Mouse (Mus musculus): ENCODE results near the gene Hoxa2. TPM values are rescaled to one million over a fixed set of nuclear protein-coding genes. Genes with fewer than 3 reads are reported as not detected.
A peak's percentile ranks its signal among the peaks of the same experiment; 100 is the strongest.

Gene Hoxa2
- polyA plus RNA-seq, 1 experiment, result 0.16 TPM

DNA sequence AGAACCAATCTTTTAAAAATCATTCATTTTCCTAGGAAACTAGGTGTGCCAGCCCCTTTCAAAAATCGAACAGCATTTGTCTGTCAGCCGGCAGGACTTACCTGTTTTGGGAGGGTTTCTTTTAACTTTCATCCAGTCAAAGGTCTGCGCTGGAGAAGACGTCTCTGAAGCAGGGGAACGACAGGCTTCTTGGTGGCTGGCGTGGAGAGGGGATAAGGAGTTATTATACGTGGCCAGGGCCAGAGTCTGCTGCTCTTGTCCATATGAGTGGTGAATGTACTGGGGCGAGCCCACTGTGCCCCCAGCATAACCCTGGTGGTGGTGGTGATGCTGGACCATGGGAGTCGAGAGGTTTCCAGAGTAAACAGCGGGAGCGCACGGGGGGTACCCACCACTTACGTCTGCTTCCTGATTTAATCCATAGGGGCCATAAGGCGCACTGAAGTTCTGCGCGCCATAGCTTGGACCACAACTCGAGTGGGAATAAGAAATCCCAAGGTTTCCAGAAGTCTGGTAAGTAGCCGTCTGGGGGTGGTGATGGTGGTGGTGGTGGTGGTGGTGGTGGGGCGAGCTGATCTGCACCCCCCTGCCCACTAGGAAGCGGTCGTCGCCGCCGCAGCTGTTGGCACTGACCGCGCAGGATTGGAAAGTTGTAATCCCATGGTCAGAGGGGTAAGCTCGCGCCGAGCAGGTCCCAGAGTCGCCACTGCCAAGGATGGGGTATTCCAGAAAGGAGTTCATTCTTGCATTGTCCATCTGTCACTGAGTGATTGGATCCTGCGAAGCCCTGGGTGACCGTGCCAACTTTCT is 7.0 kb downstream of the Hoxa2 start:
- TF ChIP-seq USF1 (IDR thresholded peaks at IDR 0.05; ENCODE audit: low read depth) (no peak), FOSL1 (IDR thresholded peaks at IDR 0.05; ENCODE audit: insufficient read depth, low read length, poor library complexity, severe bottlenecking) (no peak), CEBPB (IDR thresholded peaks at IDR 0.05; ENCODE audit: low read depth) (no peak), MAX (IDR thresholded peaks at IDR 0.05) (no peak), MYOD1 (IDR thresholded peaks at IDR 0.05; ENCODE audit: control insufficient read depth, insufficient read length, low read depth) (no peak), MYOG (IDR thresholded peaks at IDR 0.05; ENCODE audit: control insufficient read depth, extremely low read depth, insufficient read length) (no peak), CTCF (IDR thresholded peaks at IDR 0.05; ENCODE audit: control insufficient read depth, insufficient read depth, insufficient read length) (no peak)
- H3K79me2 ChIP-seq (ENCODE audit: control insufficient read depth, insufficient read depth), result peaks cover 38% of the 10 kb centered on the region
- peak overlapping the region; percentile 10 for H3ac ChIP-seq (ENCODE audit: control insufficient read depth, insufficient read length, low read depth)
- H3K36me3 ChIP-seq (ENCODE audit: control insufficient read depth, insufficient read depth), result peaks cover 10% of the 10 kb centered on the region
- peaks cover 15% of the 10 kb centered on the region for H3K79me3 ChIP-seq (ENCODE audit: low read depth)
- H3K4me3 ChIP-seq (ENCODE audit: insufficient read depth, poor library complexity, severe bottlenecking), result peak overlapping the region; percentile 78
- H3K27me3 ChIP-seq (ENCODE audit: control insufficient read depth, insufficient read depth, insufficient read length), result no peaks in the 10 kb centered on the region

DNA sequence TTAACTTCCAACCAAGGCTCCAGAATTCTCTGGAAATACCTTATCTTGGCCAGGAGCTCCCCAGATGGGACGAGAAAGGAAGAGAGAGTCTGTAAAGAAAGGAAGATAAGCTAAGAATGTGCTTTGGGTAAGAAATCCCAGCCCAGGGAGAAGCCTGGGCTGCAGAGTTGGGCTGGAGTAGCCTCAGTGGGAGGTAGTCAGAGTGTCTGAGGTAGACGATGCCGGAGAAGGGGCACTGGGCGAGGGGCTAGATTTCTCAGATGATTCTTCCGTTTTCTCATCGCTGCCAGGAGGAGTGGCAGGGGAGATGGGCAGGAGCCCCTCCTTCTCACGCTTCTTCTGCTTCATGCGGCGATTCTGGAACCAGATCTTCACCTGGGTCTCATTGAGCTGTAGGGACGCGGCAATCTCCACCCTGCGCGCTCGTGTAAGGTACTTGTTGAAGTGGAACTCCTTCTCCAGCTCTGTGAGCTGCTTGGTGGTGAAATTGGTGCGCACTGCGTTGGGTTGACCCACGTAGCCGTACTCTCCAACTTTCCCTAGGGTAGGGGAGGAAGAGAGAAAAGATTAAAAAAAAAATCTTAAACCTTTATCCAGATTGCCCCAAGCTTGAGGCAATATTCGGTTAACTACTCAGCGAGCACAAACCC is 8.0 kb downstream of the Hoxa2 start:
- Histone ChIP-seq H3K27me3 (ENCODE audit: control insufficient read depth, insufficient read depth, insufficient read length) (no peaks in the 10 kb centered on the region), H3K79me3 (ENCODE audit: low read depth) (peaks cover 11% of the 10 kb centered on the region), H3ac (ENCODE audit: control insufficient read depth, insufficient read length, low read depth) (no peak overlapping the region), H3K4me3 (ENCODE audit: insufficient read depth, poor library complexity, severe bottlenecking) (no peak overlapping the region), H3K36me3 (ENCODE audit: control insufficient read depth, insufficient read depth) (peaks cover under 1% of the 10 kb centered on the region), H3K79me2 (ENCODE audit: control insufficient read depth, insufficient read depth) (peaks cover 29% of the 10 kb centered on the region)
- TF ChIP-seq USF1 (IDR thresholded peaks at IDR 0.05; ENCODE audit: low read depth) (no peak), FOSL1 (IDR thresholded peaks at IDR 0.05; ENCODE audit: insufficient read depth, low read length, poor library complexity, severe bottlenecking) (no peak), MYOG (IDR thresholded peaks at IDR 0.05; ENCODE audit: control insufficient read depth, extremely low read depth, insufficient read length) (no peak), CEBPB (IDR thresholded peaks at IDR 0.05; ENCODE audit: low read depth) (no peak), CTCF (IDR thresholded peaks at IDR 0.05; ENCODE audit: control insufficient read depth, insufficient read depth, insufficient read length) (no peak), MYOD1 (IDR thresholded peaks at IDR 0.05; ENCODE audit: control insufficient read depth, insufficient read length, low read depth) (no peak), MAX (IDR thresholded peaks at IDR 0.05) (no peak)

DNA sequence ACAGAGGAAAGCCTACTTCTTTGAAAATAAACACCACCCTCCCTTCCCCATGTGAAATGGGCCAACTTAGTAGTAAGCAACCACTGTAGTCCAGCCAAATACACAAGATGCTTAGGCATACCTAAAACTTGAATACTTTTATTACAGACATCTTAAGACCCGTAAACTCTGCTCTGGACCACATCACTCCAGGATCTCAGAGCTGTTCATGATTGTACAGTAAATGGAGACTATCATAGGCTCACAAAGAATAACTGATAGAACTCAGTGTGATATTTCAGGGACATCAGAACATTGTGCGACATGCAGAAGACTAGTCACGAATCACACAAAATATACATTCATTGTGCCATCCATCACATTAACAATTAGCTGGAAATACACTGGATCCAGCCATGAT is 9.2 kb downstream of the Hoxa2 start:
- Histone ChIP-seq H3K79me2 (ENCODE audit: control insufficient read depth, insufficient read depth) (peaks cover 19% of the 10 kb centered on the region), H3K27me3 (ENCODE audit: control insufficient read depth, insufficient read depth, insufficient read length) (no peaks in the 10 kb centered on the region), H3ac (ENCODE audit: control insufficient read depth, insufficient read length, low read depth) (no peak overlapping the region), H3K79me3 (ENCODE audit: low read depth) (peaks cover 8% of the 10 kb centered on the region), H3K4me3 (ENCODE audit: insufficient read depth, poor library complexity, severe bottlenecking) (no peak overlapping the region), H3K36me3 (ENCODE audit: control insufficient read depth, insufficient read depth) (no peaks in the 10 kb centered on the region)
- TF ChIP-seq MAX (IDR thresholded peaks at IDR 0.05), result no peak

DNA sequence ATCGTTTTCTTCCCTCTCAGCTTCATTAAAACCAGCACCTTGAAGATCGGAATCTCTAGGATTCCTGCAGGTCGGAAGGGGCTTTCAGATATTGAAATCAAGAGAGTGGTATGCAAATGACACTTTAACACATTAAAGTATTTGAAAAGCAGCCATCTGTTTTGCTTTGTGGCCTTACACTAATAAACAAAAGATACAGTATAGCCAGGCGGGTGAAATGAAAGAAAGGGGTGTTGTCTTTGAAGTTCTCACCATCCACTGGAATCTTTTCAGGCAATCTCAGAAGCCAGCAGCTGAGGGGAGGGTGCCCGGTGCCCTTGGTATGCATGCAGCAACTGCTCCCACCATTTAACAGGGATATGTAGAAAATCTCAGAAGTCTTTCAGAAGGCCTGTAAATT is 10.6 kb downstream of the Hoxa2 start:
- no peak overlapping the region for H3ac ChIP-seq (ENCODE audit: control insufficient read depth, insufficient read length, low read depth)
- H3K4me3 ChIP-seq (ENCODE audit: insufficient read depth, poor library complexity, severe bottlenecking), result no peak overlapping the region
- H3K27me3 ChIP-seq (ENCODE audit: control insufficient read depth, insufficient read depth, insufficient read length), result no peaks in the 10 kb centered on the region
- peaks cover 6% of the 10 kb centered on the region for H3K79me2 ChIP-seq (ENCODE audit: control insufficient read depth, insufficient read depth)
- peaks cover under 1% of the 10 kb centered on the region for H3K79me3 ChIP-seq (ENCODE audit: low read depth)
- no peak for TF ChIP-seq MYOG (IDR thresholded peaks at IDR 0.05; ENCODE audit: control insufficient read depth, extremely low read depth, insufficient read length)
- no peak for TF ChIP-seq MAX (IDR thresholded peaks at IDR 0.05)
- no peak for TF ChIP-seq FOSL1 (IDR thresholded peaks at IDR 0.05; ENCODE audit: insufficient read depth, low read length, poor library complexity, severe bottlenecking)
- H3K36me3 ChIP-seq (ENCODE audit: control insufficient read depth, insufficient read depth), result no peaks in the 10 kb centered on the region

DNA sequence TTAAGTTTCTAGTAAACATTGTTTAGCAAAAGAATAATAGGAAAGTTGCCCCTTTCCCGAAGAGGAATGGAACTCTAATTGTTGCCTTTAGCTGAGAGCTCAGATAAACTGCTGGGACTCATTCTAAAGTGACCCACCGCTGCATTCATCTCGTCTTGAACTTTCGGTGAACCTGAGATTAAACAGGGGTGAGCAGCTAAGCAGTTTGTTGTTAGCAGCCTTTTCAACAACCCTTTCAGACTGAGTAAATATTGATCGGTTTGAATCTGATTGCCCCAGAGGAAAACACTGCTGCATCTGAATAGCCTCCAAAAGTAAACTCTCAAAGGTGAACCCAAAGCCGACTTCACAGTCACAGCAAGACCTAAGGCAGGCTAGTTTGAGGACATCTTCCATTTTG is 11.4 kb downstream of the Hoxa2 start:
- H3K79me3 ChIP-seq (ENCODE audit: low read depth), result no peaks in the 10 kb centered on the region
- H3K27me3 ChIP-seq (ENCODE audit: control insufficient read depth, insufficient read depth, insufficient read length), result no peaks in the 10 kb centered on the region
- TF ChIP-seq MYOD1 (IDR thresholded peaks at IDR 0.05; ENCODE audit: control insufficient read depth, insufficient read length, low read depth) (no peak), USF1 (IDR thresholded peaks at IDR 0.05; ENCODE audit: low read depth) (no peak), MAX (IDR thresholded peaks at IDR 0.05) (no peak), FOSL1 (IDR thresholded peaks at IDR 0.05; ENCODE audit: insufficient read depth, low read length, poor library complexity, severe bottlenecking) (no peak), CEBPB (IDR thresholded peaks at IDR 0.05; ENCODE audit: low read depth) (no peak), CTCF (IDR thresholded peaks at IDR 0.05; ENCODE audit: control insufficient read depth, insufficient read depth, insufficient read length) (no peak), MYOG (IDR thresholded peaks at IDR 0.05; ENCODE audit: control insufficient read depth, extremely low read depth, insufficient read length) (no peak)

More for the DNA sequence above, 11.4 kb downstream of the Hoxa2 start:
- H3K36me3 ChIP-seq (ENCODE audit: control insufficient read depth, insufficient read depth), result no peaks in the 10 kb centered on the region
- H3K79me2 ChIP-seq (ENCODE audit: control insufficient read depth, insufficient read depth), result no peaks in the 10 kb centered on the region
- no peak overlapping the region for H3ac ChIP-seq (ENCODE audit: control insufficient read depth, insufficient read length, low read depth)
- H3K4me3 ChIP-seq (ENCODE audit: insufficient read depth, poor library complexity, severe bottlenecking), result no peak overlapping the region
